Mouse (Mus musculus) hindlimb bud, embryonic 11.5 days (tissue): ENCODE data around the gene Chst3.
"Not testable (repeated sequence)": the region's sequence is repeated elsewhere in the genome, so short reads cannot be mapped to it uniquely, and the experiment has no call there.

Experiments
- DNase-seq: peaks from one replicate; pipeline ENCODE4 v3.0.0-alpha.2; 2012; ENCODE audit warnings: low read depth, low spot score; ENCODE audit errors: extremely low spot score

The Chst3 gene

GRCm38 (mm10) chr10:60234006-60234405 is 14.9 kb upstream of the Chst3 start:
- no peak for DNase-seq

GRCm38 (mm10) chr10:60230321-60231088 is 11.4 kb upstream of the Chst3 start:
- no peak for DNase-seq

- no peak for DNase-seq
These were observed 10.1 kb upstream of the Chst3 start for GRCm38 (mm10) chr10:60229113-60229512.

GRCm38 (mm10) chr10:60227666-60228065 is 8.6 kb upstream of the Chst3 start:
- no peak for DNase-seq

- DNase-seq = no peak
These were observed 5.5 kb upstream of the Chst3 start for GRCm38 (mm10) chr10:60224601-60225000.

- DNase-seq = not testable (repeated sequence)
These were observed 2.7 kb upstream of the Chst3 start for GRCm38 (mm10) chr10:60221571-60222259.

- no peak for DNase-seq
These were observed 1.5 kb upstream of the Chst3 start for GRCm38 (mm10) chr10:60220607-60221006.

GRCm38 (mm10) chr10:60220042-60220523 is 1.0 kb upstream of the Chst3 start:
- no peak for DNase-seq

GRCm38 (mm10) chr10:60218033-60218590 is 948 bp downstream of the Chst3 start:
- DNase-seq = no peak

- DNase-seq = no peak
These were observed 2.5 kb downstream of the Chst3 start for GRCm38 (mm10) chr10:60216331-60217095.

GRCm38 (mm10) chr10:60215077-60215960 is 3.7 kb downstream of the Chst3 start:
- no peak for DNase-seq

- no peak for DNase-seq
These were observed 6.3 kb downstream of the Chst3 start for GRCm38 (mm10) chr10:60212589-60213379.

GRCm38 (mm10) chr10:60211501-60212005 is 7.5 kb downstream of the Chst3 start:
- DNase-seq = no peak

- no peak for DNase-seq
These were observed 8.6 kb downstream of the Chst3 start for GRCm38 (mm10) chr10:60210468-60210867.

- DNase-seq = no peak
These were observed 9.8 kb downstream of the Chst3 start for GRCm38 (mm10) chr10:60209237-60209636.

- DNase-seq = no peak
These were observed 11.8 kb downstream of the Chst3 start for GRCm38 (mm10) chr10:60207166-60207705.

GRCm38 (mm10) chr10:60205601-60206241 is 13.3 kb downstream of the Chst3 start:
- no peak for DNase-seq

- no peak for DNase-seq
These were observed 16.3 kb downstream of the Chst3 start for GRCm38 (mm10) chr10:60202785-60203184.
